Mouse (Mus musculus): Measurements from ENCODE around the gene Pcolce.

GRCm38 (mm10) chr5:137601365-137601729 lies 12.2 kb downstream of the Pcolce start:
- TF ChIP-seq CTCF (IDR thresholded peaks at IDR 0.05; ENCODE audit: control insufficient read depth, insufficient read depth, low read length) (no peak), POLR2A (IDR thresholded peaks at IDR 0.05; ENCODE audit: borderline replicate concordance, control insufficient read depth, low read depth, low read length) (no peak; the same call in 1 of the 2 replicates)

Data from bone marrow, adult 2 months (tissue).